Mouse (Mus musculus) hindbrain, embryonic 14.5 days (tissue): ENCODE measurements at regions not wholly inside any gene's neighbourhood (a gene's known extent, or its start where the extent isn't known, plus 50 kb on each side); places are given as distances from the start of the nearest gene placed in this dataset.

ENCODE experiments used
- ATAC-seq: fragments of 200-750 bp; cut with Nextera tagmentation; 2 replicates; pipeline ENCODE4 v1.8.0; 2017; ENCODE audit warnings: moderate number of reproducible peaks, mild to moderate bottlenecking, moderate TSS enrichment, moderate library complexity; ENCODE audit not compliant: low FRiP score
- DNase-seq: peaks from one replicate; pipeline ENCODE4 v3.0.0-alpha.2; 2015; ENCODE audit warnings: low spot score
- H3K27ac ChIP-seq: fragments of 300-500 bp; sonication (generic); 2 replicates; pipeline ENCODE4 v1.5.1; 2014; ENCODE audit warnings: mild to moderate bottlenecking, moderate library complexity
- H3K27me3 ChIP-seq: fragments of 300-500 bp; sonication (generic); 2 replicates; pipeline ENCODE4 v1.6.1; 2014; ENCODE audit warnings: mild to moderate bottlenecking, low read length, mixed read lengths; ENCODE audit not compliant: control insufficient read depth, insufficient read depth
- H3K36me3 ChIP-seq: fragments of 300-500 bp; sonication (generic); replicated peaks from 2 replicates; pipeline ENCODE4 v1.6.1; 2014; ENCODE audit not compliant: control insufficient read depth, insufficient read depth
- H3K4me1 ChIP-seq: fragments of 300-500 bp; sonication (generic); replicated peaks from 2 replicates; pipeline ENCODE4 v1.6.1; 2014; ENCODE audit warnings: antibody characterized with exemption, low read length, mixed read lengths; ENCODE audit not compliant: control insufficient read depth, insufficient read depth
- H3K4me2 ChIP-seq: fragments of 300-500 bp; sonication (generic); replicated peaks from 2 replicates; pipeline ENCODE4 v1.6.1; 2014; ENCODE audit warnings: mild to moderate bottlenecking, moderate library complexity
- H3K4me3 ChIP-seq: fragments of 300-500 bp; sonication (generic); replicated peaks from 2 replicates; pipeline ENCODE4 v1.5.1; 2014; ENCODE audit warnings: mild to moderate bottlenecking, low read length
- H3K9ac ChIP-seq: fragments of 300-500 bp; sonication (generic); 2 replicates; pipeline ENCODE4 v1.6.1; 2014
- H3K9me3 ChIP-seq: fragments of 300-500 bp; sonication (generic); 2 replicates; pipeline ENCODE4 v1.6.1; 2016; ENCODE audit warnings: low read length; ENCODE audit not compliant: control insufficient read depth
- WGBS: fragments of 180-500 bp; shearing (Covaris S2); extraction: QIAGEN DNeasy Blood & Tissue Kit; methylation state at CpG from one replicate; pipeline ENCODE4 v1.1.7; 2014; 5-methylcytosine and 5-hydroxymethylcytosine counted together

DNA sequence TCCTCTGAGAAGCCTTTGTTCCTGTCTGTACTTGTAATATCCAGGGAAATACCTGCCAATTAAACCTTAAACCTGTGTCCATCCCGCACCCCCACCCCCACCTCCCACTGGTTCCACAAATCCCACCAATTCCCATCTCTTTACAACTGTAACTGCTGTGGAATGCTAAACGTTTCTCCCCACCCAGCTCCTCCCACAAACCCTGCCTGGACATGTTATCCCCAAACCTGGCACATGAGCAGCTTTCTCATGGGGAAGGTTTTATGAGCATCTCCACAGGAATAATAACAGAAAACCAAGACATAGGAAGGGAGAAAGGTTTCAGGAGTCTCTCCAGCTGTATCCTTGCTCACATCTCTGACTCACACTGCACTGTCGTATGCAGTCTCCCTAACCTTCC is 156.8 kb upstream of the Lpp start:
- no peak for ATAC-seq
- Histone ChIP-seq H3K4me2 (no peak overlapping the region), H3K4me3 (no peak overlapping the region), H3K36me3 (no peaks in the 10 kb centered on the region), H3K4me1 (no peaks in the 10 kb centered on the region), H3K27ac (no peak overlapping the region), H3K9me3 (no peaks in the 10 kb centered on the region), H3K27me3 (no peaks in the 10 kb centered on the region), H3K9ac (no peak overlapping the region)
- no peak for DNase-seq
- 73% methylated on average over 3 of the region's 3 CpGs for WGBS

DNA sequence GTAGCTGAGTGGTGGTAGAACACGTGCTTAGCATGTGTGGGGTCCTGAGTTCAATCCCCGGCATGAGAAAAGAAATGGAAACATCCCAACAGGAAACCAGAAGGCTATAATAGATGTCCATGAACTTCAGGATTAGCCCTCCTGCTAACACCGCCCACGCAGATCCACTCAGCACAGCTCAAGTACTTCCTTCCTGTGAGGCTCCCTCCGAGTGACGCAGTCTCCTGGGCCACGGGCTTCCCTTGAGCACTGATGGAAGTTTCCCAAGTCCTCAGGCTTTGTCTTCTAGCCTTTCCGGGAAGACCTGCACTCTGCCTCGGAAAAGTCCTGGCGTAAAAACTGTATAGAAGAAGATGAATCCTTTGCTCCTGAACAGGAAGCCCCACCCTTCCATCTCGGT is 158.5 kb upstream of the Lpp start:
- Histone ChIP-seq H3K27me3 (no peaks in the 10 kb centered on the region), H3K4me2 (no peak overlapping the region), H3K4me3 (no peak overlapping the region), H3K9me3 (no peaks in the 10 kb centered on the region), H3K4me1 (no peaks in the 10 kb centered on the region), H3K36me3 (no peaks in the 10 kb centered on the region), H3K9ac (no peak overlapping the region), H3K27ac (no peak overlapping the region)
- ATAC-seq (no peak), DNase-seq (no peak)
- WGBS = 88% methylated on average over 11 of the region's 11 CpGs

DNA sequence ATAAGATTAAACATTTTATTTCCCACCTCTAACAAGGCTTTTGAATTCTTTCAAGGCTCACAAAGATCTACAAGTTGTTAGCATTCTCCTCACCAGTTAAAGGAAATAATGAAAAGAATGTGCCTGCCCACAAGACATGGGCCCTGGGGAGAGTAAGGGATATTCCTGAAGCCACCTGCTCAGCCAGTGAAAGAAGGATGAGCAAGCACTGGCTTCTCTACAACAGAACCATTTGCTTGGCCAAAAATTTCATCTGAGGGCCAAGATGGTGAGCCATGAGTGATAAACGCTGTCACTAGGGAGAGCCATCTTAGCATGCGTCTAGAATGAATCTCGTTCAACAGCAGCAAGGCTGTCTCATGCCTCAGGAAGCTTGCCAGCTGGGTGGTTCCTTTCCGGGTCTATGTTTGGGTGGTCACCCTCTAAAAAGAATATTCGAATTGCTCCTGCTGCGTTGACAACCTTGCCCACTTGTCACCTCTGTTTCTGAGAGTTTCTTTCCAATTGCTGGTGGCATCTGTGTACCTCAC is 161.2 kb upstream of the Lpp start:
- ATAC-seq (no peak), DNase-seq (no peak)
- Histone ChIP-seq H3K27me3 (no peaks in the 10 kb centered on the region), H3K4me3 (no peak overlapping the region), H3K36me3 (no peaks in the 10 kb centered on the region), H3K4me1 (no peaks in the 10 kb centered on the region), H3K9ac (no peak overlapping the region), H3K27ac (no peak overlapping the region), H3K4me2 (no peak overlapping the region), H3K9me3 (no peaks in the 10 kb centered on the region)
- 89% methylated on average over 6 of the region's 6 CpGs for WGBS

DNA sequence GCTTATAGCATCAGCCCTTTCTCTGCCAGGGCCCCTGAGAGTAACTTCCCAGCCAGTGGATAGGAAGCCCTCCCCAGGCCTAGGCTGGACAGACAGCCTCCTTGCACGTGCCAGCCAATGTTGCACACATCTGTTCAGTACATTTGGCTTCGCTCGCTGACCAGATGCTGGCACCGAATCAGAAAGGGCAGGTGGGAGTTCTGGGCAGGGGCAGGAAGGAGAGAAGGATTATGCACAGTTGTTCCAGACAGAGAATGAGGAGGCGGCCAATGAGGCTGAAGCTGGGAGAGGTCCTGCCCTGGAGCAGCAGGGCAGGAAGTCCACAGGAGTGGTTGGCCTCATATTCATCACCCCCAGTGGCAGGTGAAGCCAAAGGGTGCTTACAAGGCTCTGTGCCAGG is 161.8 kb upstream of the Lpp start:
- Histone ChIP-seq H3K27ac (no peak overlapping the region), H3K36me3 (no peaks in the 10 kb centered on the region), H3K4me2 (no peak overlapping the region), H3K9me3 (no peaks in the 10 kb centered on the region), H3K4me3 (no peak overlapping the region), H3K9ac (no peak overlapping the region), H3K4me1 (no peaks in the 10 kb centered on the region), H3K27me3 (no peaks in the 10 kb centered on the region)
- peak; percentile 43 for DNase-seq
- WGBS = 74% methylated on average over 5 of the region's 5 CpGs
- ATAC-seq = peak; percentile 14; the same call in 1 of the 2 replicates

DNA sequence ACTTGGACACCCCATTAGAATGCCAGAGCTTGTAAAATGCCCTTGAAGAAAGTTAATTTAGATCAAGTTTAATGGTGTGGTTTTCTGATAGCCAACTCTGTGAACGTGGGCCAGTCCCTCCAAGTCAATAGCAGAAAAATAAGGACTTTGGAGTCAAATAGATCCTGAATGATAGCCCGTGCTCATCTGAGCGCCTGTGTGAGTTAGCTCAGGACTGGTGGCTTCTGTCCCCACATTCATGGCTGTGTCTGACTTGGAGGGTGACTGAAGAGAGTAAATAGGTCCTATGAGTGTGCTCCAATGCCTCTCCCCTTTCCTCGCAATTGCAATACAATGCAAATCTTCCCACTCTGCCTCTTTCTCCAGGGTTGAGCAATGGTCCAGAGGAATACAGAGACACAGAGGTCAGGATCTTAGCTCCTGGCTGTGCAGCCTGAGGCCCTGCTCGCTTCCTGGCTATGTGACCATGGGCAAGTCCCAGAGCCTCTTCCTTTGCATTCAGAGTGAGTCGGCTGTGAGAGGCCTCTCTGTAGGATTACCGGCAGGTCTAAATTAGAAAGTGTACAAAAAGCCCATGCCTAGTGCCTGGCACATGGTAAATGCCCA is 164.2 kb upstream of the Lpp start:
- WGBS = 76% methylated on average over 7 of the region's 7 CpGs
- H3K36me3 ChIP-seq = no peaks in the 10 kb centered on the region
- no peaks in the 10 kb centered on the region for H3K4me1 ChIP-seq
- H3K27ac ChIP-seq = no peak overlapping the region
- H3K4me2 ChIP-seq = no peak overlapping the region
- H3K9ac ChIP-seq = no peak overlapping the region
- no peak overlapping the region for H3K4me3 ChIP-seq
- H3K27me3 ChIP-seq = no peaks in the 10 kb centered on the region
- ATAC-seq (no peak), DNase-seq (no peak)
- H3K9me3 ChIP-seq = no peaks in the 10 kb centered on the region

DNA sequence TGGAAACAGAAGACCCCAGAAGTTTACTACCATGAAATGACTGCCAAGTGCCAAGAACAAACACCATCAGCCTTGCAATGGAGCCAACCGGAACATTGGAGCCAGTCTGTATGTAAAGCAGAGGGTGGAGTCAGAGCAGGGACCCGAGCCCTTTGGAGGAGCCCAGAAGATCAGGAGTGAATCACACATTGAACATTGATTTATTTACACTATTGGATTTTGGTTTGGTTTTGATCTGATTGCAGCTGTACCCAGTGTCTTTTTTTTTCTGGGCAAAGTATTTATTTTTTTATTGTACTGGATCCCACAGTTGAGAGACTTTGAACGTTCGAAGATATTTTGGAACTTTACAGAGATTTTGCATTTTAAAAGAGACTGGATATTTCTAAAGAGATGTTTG is 167.4 kb upstream of the Lpp start:
- Histone ChIP-seq H3K27ac (no peak overlapping the region), H3K27me3 (no peaks in the 10 kb centered on the region), H3K9me3 (no peaks in the 10 kb centered on the region), H3K36me3 (no peaks in the 10 kb centered on the region), H3K4me2 (no peak overlapping the region), H3K4me3 (no peak overlapping the region), H3K9ac (no peak overlapping the region), H3K4me1 (no peaks in the 10 kb centered on the region)
- DNase-seq (no peak), ATAC-seq (no peak)
- WGBS = 87% methylated on average over 4 of the region's 4 CpGs

DNA sequence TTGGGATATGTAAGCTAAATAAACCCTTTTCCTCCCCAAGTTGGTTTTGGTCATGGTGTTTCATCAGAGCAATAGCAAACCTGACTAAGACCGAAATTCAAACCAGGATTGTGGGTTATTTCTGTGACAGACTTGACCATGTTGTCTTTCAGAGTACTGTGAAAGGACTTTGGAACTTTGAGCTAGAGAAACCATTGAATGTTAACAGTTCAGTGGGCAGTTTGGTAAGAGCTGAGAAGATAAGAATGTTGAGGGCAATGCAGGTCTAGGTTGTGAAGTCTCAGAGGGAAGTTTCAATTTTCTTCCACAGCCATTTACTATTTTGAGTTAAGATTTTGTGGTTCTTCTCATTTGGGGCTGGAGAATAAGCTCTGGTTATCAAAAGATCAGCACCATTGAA is 168.2 kb upstream of the Lpp start:
- Histone ChIP-seq H3K9me3 (no peaks in the 10 kb centered on the region), H3K27me3 (no peaks in the 10 kb centered on the region), H3K4me1 (no peaks in the 10 kb centered on the region), H3K4me2 (no peak overlapping the region), H3K4me3 (no peak overlapping the region), H3K27ac (no peak overlapping the region), H3K9ac (no peak overlapping the region), H3K36me3 (no peaks in the 10 kb centered on the region)
- 89% methylated on average over 1 of the region's 1 CpGs for WGBS
- DNase-seq (no peak), ATAC-seq (no peak)

DNA sequence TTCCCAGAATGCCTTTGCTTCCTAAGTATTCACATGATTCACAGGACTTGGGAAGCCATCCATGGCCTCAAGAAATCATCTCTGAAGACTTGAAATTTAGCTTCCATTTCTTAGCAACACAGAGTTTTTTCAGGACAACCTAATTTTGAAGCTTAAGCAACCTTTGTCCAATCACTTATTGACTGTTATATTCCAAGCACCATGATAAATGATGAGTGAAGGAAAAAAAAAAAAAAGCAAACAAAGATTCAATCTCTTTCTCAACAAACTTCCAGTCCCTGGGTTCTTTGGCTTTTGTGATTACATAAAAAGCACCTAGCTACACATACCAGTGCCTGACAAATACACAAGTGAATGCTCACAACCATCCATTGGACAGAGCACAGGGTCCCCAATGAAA is 169.4 kb upstream of the Lpp start:
- ATAC-seq (no peak), DNase-seq (no peak)
- Histone ChIP-seq H3K36me3 (no peaks in the 10 kb centered on the region), H3K27ac (no peak overlapping the region), H3K9ac (no peak overlapping the region), H3K27me3 (no peaks in the 10 kb centered on the region), H3K4me1 (no peaks in the 10 kb centered on the region), H3K4me2 (no peak overlapping the region), H3K9me3 (no peaks in the 10 kb centered on the region), H3K4me3 (no peak overlapping the region)

DNA sequence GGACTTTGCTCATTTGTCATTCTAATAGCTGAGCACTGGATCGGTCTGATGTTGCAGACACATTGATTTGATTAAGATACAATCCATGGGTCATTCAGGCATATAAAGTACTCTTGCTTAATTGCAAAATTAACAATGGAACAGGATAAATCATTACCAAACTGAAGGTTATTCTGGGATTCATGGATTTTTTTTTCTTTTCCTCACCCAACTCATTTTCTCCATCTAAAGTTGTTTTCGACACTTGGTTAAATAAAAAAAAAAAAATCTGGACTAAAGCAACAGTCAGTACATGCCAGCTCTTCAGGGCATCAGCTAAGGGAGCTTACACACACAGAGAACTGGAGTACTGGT is 169.8 kb upstream of the Lpp start:
- Histone ChIP-seq H3K27ac (no peak overlapping the region), H3K27me3 (no peaks in the 10 kb centered on the region), H3K9me3 (no peaks in the 10 kb centered on the region), H3K4me3 (no peak overlapping the region), H3K9ac (no peak overlapping the region), H3K36me3 (no peaks in the 10 kb centered on the region), H3K4me1 (peaks cover under 1% of the 10 kb centered on the region; the same call in 1 of the 2 replicates), H3K4me2 (no peak overlapping the region)
- DNase-seq = no peak
- WGBS = 66% methylated on average over 2 of the region's 2 CpGs
- ATAC-seq = no peak
